Mouse (Mus musculus) CD4-positive, CD25-positive, alpha-beta regulatory T cell, adult 9 weeks (primary cell): ENCODE data around the gene Crnkl1. TPM values are rescaled to one million over a fixed set of nuclear protein-coding genes. Genes with fewer than 3 reads are reported as not detected.

Experiments
- polyA plus RNA-seq: library from polyadenylated mRNA; unstranded; fragments of 100-300 nt; shearing (Covaris generic); gene quantifications from one replicate; pipeline ENCODE4 v1.2.1, GENCODE M21; 2017

Gene Crnkl1
- 63.2 TPM for polyA plus RNA-seq

DNA sequence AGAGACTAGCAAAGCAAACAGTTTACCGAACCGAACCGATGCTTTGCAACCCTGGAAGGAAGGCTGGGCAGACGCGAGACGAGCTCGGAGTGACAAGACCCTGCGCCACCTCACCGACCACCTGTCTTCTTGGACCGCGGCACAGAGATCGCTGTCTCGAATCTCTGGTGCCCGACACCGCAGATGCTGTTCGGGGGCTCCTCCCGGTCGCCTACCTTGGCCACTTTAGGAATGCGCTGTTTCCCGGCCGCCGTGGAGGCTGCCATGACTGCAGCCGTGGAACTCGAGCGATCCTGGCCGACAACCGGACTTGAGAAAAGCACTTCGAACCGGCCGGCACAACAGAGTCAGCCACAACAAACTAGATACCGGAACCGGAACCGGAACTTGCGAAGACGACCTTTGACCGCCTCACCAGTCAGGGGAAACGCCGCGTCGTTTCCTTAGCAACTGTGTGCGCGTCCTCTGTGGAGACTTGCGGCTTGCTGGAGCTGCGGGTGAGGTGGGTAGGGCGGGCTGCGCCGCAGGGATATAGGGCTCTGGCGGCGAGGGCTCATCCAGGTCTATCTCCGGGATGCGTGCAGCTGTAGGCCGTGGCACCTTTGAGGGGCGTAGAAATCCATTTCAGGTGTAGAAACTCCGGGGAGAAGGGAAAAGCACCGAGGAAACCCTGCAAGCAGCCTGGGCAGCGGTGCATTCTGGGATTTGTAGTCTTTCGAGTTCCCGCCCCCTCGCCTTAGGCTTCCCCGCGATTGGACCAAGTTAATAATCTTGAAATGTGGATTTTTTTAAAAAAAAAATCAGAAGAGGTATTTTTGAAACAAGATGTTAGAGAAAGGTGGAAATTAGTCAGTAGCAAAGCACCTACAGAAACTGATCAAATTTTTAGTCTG, at the start of gene Crnkl1, which contains the start of gene Cfap61:
Gene Crnkl1, minus strand, starts transcription at position 676 of the 893 bp plus-strand sequence.
Gene Cfap61, plus strand, starts transcription at position 446 of the 893 bp plus-strand sequence.

DNA sequence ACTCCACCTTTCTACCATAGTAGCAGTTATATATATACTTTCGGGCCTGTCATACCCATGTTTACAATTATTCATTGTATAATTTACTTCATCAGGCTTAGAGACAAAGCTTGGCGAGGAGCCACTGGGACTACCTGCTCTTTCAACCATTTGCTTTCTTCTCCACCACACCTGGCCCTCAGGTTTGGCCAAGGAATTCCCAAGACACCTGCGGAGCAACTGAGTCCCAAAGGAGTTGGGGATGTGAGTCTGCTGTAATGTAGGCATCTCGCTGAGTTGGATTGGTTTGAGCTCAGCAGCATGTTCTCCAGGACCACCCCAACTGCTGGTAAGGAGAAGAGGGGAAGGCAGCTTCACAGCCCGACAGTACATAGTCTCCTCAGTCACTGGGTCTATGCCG, 33.0 kb downstream of the Crnkl1 start, which contains the start of gene Naa20:
Gene Naa20, plus strand, starts transcription at position 239 of the 400 bp plus-strand sequence.

Other genes with a start within 250 kb of the Crnkl1 start
- gene Naa20, start 32.9 kb downstream of the Crnkl1 start, polyA plus RNA-seq: 126 TPM
- 0.30 TPM for gene Cfap61, start 230 bp downstream of the Crnkl1 start, polyA plus RNA-seq